In genomic region chr12:73847336-73847735, GRCm38 (mm10) we compare ENCODE assay signal across 13 mouse cellular contexts. TPM values are rescaled to one million over a fixed set of nuclear protein-coding genes. Genes with fewer than 3 reads are reported as not detected.
DNase-seq lines count a peak whose midpoint lies in the region; ATAC-seq and TF ChIP-seq lines count a peak whose summit lies in the region.
"Had no signal": no experiment of that assay in that cellular context is flagged by ENCODE, and none has a peak within 500 bp of the region (broad histone marks: within the 10 kb centered on the region; RNA-seq: fewer than 3 reads in every experiment).

No protein-coding gene starts in this region.

- TF ChIP-seq CTCF in lung, embryonic 14.5 days (IDR thresholded peaks at IDR 0.05; ENCODE audit: low read depth) = no peak

- no peak overlapping the region for H3K27ac ChIP-seq in embryonic facial prominence, embryonic 14.5 days (replicated peaks; ENCODE audit: low read depth, low read length)
- no peak overlapping the region for H3K27ac ChIP-seq in embryonic facial prominence, embryonic 10.5 days (replicated peaks)
- H3K27ac ChIP-seq in lung, embryonic 14.5 days (ENCODE audit: low read depth) = no peak overlapping the region
- no peak overlapping the region for H3K27ac ChIP-seq in limb, embryonic 10.5 days
- H3K27ac ChIP-seq: hindbrain, embryonic 14.5 days had no signal

- 0 out of 2 replicates have a peak, but pooled peaks cover 5% of the 10 kb centered on the region for H3K4me1 ChIP-seq in embryonic facial prominence, embryonic 14.5 days (ENCODE audit: control insufficient read depth, insufficient read depth, low read length)
- no peaks in the 10 kb centered on the region for H3K4me1 ChIP-seq in embryonic facial prominence, embryonic 10.5 days
- H3K4me1 ChIP-seq in lung, embryonic 14.5 days (ENCODE audit: insufficient read depth) = 0 out of 2 replicates have a peak, but pooled peaks cover 4% of the 10 kb centered on the region
- no peaks in the 10 kb centered on the region for H3K4me1 ChIP-seq in limb, embryonic 10.5 days

- no peaks in the 10 kb centered on the region for H3K9me3 ChIP-seq in embryonic facial prominence, embryonic 14.5 days (ENCODE audit: control insufficient read depth, low read length)
- no peaks in the 10 kb centered on the region for H3K9me3 ChIP-seq in embryonic facial prominence, embryonic 10.5 days
- no peaks in the 10 kb centered on the region for H3K9me3 ChIP-seq in lung, embryonic 14.5 days (ENCODE audit: low read depth, low read length)
- no peaks in the 10 kb centered on the region for H3K9me3 ChIP-seq in limb, embryonic 10.5 days (replicated peaks)

- 69% methylated on average over 10 of the region's 10 CpGs for WGBS in embryonic facial prominence, embryonic 14.5 days
- 86% methylated on average over 10 of the region's 10 CpGs for WGBS in embryonic facial prominence, embryonic 10.5 days
- 52% methylated on average over 10 of the region's 10 CpGs for WGBS in lung, embryonic 14.5 days
- 88% methylated on average over 10 of the region's 10 CpGs for WGBS in limb, embryonic 10.5 days

- no peak overlapping the region for H3K9ac ChIP-seq in embryonic facial prominence, embryonic 14.5 days (ENCODE audit: low read depth, low read length)
- no peak overlapping the region for H3K9ac ChIP-seq in lung, embryonic 14.5 days
- H3K9ac ChIP-seq: hindbrain, embryonic 14.5 days had no signal

- no peaks in the 10 kb centered on the region for H3K79me2 ChIP-seq in myocyte (ENCODE audit: control insufficient read depth, insufficient read depth)

- no peak overlapping the region for H3K4me3 ChIP-seq in embryonic facial prominence, embryonic 14.5 days (ENCODE audit: low read depth, low read length)
- no peak overlapping the region for H3K4me3 ChIP-seq in embryonic facial prominence, embryonic 10.5 days
- no peak overlapping the region for H3K4me3 ChIP-seq in lung, embryonic 14.5 days (ENCODE audit: low read depth, low read length)
- H3K4me3 ChIP-seq in myocyte = no peak overlapping the region
- no peak overlapping the region for H3K4me3 ChIP-seq in limb, embryonic 10.5 days

- no peak for TF ChIP-seq POLR2A in myocyte (IDR thresholded peaks at IDR 0.05; ENCODE audit: insufficient read length, low read depth)

- ATAC-seq in embryonic facial prominence, embryonic 14.5 days (ENCODE audit: low read depth) = no peak
- no peak for ATAC-seq in lung, embryonic 14.5 days (ENCODE audit: insufficient read depth)

- peak; percentile 20 for DNase-seq in embryonic facial prominence, embryonic 14.5 days (ENCODE audit: low spot score)
- no peak for DNase-seq in embryonic facial prominence, embryonic 10.5 days (ENCODE audit: low spot score)
- DNase-seq in lung, embryonic 14.5 days = no peak
- no peak for DNase-seq in lung, postnatal 25 days (ENCODE audit: low spot score)
- DNase-seq in fat pad, adult 2 months (ENCODE audit: extremely low read depth, low read depth, low spot score) = peak; percentile 81
- DNase-seq in limb, embryonic 10.5 days (ENCODE audit: low spot score) = no peak
- no peak for DNase-seq in cerebellum, postnatal 14 days
- DNase-seq: embryo, embryonic 11 days; gastrocnemius, postnatal 14 days; kidney, adult 18-20 months; thymus, adult 2 months had no signal

- H3ac ChIP-seq in myocyte (ENCODE audit: control insufficient read depth, insufficient read length) = no peak overlapping the region

- H3K27me3 ChIP-seq in embryonic facial prominence, embryonic 14.5 days (replicated peaks; ENCODE audit: control insufficient read depth, insufficient read depth, low read length) = no peaks in the 10 kb centered on the region
- no peaks in the 10 kb centered on the region for H3K27me3 ChIP-seq in embryonic facial prominence, embryonic 10.5 days (replicated peaks; ENCODE audit: low read depth, poor library complexity, severe bottlenecking)
- H3K27me3 ChIP-seq in lung, embryonic 14.5 days (ENCODE audit: insufficient read depth, low read length) = no peaks in the 10 kb centered on the region
- H3K27me3 ChIP-seq in myocyte (ENCODE audit: control insufficient read depth, insufficient read depth, insufficient read length) = no peaks in the 10 kb centered on the region
- H3K27me3 ChIP-seq in limb, embryonic 10.5 days (ENCODE audit: low read depth, poor library complexity, severe bottlenecking) = no peaks in the 10 kb centered on the region

- H3K4me2 ChIP-seq in embryonic facial prominence, embryonic 14.5 days (ENCODE audit: low read depth, low read length) = peak overlapping the region; percentile 26; the same call in 1 of the 2 replicates
- H3K4me2 ChIP-seq in lung, embryonic 14.5 days = peak overlapping the region; percentile 37
- H3K4me2 ChIP-seq in myocyte (ENCODE audit: low read depth) = peak overlapping the region; percentile 75
- H3K4me2 ChIP-seq: hindbrain, embryonic 14.5 days had no signal

- no peaks in the 10 kb centered on the region for H3K36me3 ChIP-seq in embryonic facial prominence, embryonic 14.5 days (ENCODE audit: control insufficient read depth, insufficient read depth, low read length)
- H3K36me3 ChIP-seq in embryonic facial prominence, embryonic 10.5 days (replicated peaks) = no peaks in the 10 kb centered on the region
- H3K36me3 ChIP-seq in lung, embryonic 14.5 days (ENCODE audit: insufficient read depth) = no peaks in the 10 kb centered on the region
- H3K36me3 ChIP-seq in myocyte (ENCODE audit: control insufficient read depth, insufficient read depth) = no peaks in the 10 kb centered on the region
- H3K36me3 ChIP-seq in limb, embryonic 10.5 days = no peaks in the 10 kb centered on the region

TF ChIP-seq in myocyte, 11 proteins besides CTCF, POLR2A, EP300 and RAD21:
- TF ChIP-seq POLR2AphosphoS2 (IDR thresholded peaks at IDR 0.05; ENCODE audit: insufficient read length, low read depth) = no peak
- TF ChIP-seq MAX (IDR thresholded peaks at IDR 0.05; ENCODE audit: low read depth) = no peak
- TF ChIP-seq SRF (IDR thresholded peaks at IDR 0.05; ENCODE audit: control insufficient read depth, insufficient read length, low read depth) = no peak
- TF ChIP-seq MYOD1 (IDR thresholded peaks at IDR 0.05; ENCODE audit: control insufficient read depth in 1 of 3, insufficient read length in 2 of 3, low read depth in 2 of 3) = no peak
- no peak for TF ChIP-seq REST (IDR thresholded peaks at IDR 0.05; ENCODE audit: insufficient read depth, insufficient read length)
- TF ChIP-seq CEBPB (IDR thresholded peaks at IDR 0.05; ENCODE audit: insufficient read depth, poor library complexity, severe bottlenecking) = no peak
- TF ChIP-seq TCF3 (IDR thresholded peaks at IDR 0.05; ENCODE audit: insufficient read length, low read depth) = no peak
- TF ChIP-seq E2F4 (IDR thresholded peaks at IDR 0.05; ENCODE audit: insufficient read depth) = no peak
- no peak for TF ChIP-seq TCF12 (IDR thresholded peaks at IDR 0.05; ENCODE audit: insufficient read depth, poor library complexity, severe bottlenecking)

RNA-seq across cellular contexts. Expression of gene Hif1a, which starts 53.8 kb away (rescaled TPM):
- polyA plus RNA-seq in embryonic facial prominence, embryonic 14.5 days (2014; fragmentation: Nextera tagmentation; extraction: Ambion mirVana) = 91.8 and 103 TPM in 2 replicates
- polyA plus RNA-seq in embryonic facial prominence, embryonic 10.5 days (2016; fragmentation: Nextera tagmentation; extraction: Ambion mirVana) = 90.5 and 91.7 TPM in 2 replicates
- 112 TPM in 2 replicates for polyA plus RNA-seq in lung, embryonic 14.5 days (2014; fragmentation: Nextera tagmentation; extraction: Ambion mirVana)
- 39.9 TPM for polyA plus RNA-seq in myocyte (2012; fragmentation: generic; extraction: Trizol)
- 77.8 and 93.5 TPM in 2 replicates for polyA plus RNA-seq in limb, embryonic 10.5 days (2016; fragmentation: Nextera tagmentation; extraction: Ambion mirVana)

Comparison
In these comparisons a context has a peak if more than half of its experiments do, and no peak if none do; other contexts are left out.
1. DNase-seq: peak in embryonic facial prominence, embryonic 14.5 days (single experiment) and fat pad, adult 2 months (single experiment); none in embryonic facial prominence, embryonic 10.5 days (single experiment), lung, embryonic 14.5 days (single experiment), lung, postnatal 25 days (single experiment), limb, embryonic 10.5 days (single experiment) and cerebellum, postnatal 14 days (0 of 2).
2. Peak in every context shown above with its lines, with median percentiles within 50 percentile points of each other: H3K4me2 ChIP-seq.